Mouse (Mus musculus) WW6 (cell line): ENCODE measurements around the gene Gria2.

ENCODE experiments used
- DNase-seq: peaks from one replicate; pipeline ENCODE4 v3.0.0-alpha.2; 2013; ENCODE audit warnings: low read depth, low spot score

The Gria2 gene

DNA sequence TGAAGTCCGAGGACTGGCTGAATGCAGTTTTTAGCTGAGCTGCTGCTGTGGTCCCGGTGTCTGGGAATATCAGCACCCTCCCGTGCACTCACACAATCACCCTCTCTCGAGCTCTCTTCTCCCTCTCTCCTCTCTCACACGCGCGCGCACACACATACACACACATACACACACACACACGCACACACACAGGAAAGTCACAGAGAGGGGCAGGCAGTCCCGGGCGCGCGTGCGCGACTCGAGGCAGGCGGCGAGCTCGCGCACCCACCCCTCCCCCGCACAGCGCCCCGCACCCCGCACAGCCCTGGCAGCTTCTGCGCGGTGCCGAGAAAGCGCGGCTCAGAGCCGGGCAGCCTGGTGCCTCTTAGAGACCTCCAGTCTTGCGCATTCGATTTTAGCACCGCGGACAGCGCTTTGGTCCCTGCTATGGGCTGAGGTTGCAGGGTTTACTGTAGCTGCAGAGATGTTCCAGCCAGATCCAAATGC, at the start of gene Gria2:
TSS of gene Gria2 (minus strand) at position 240 of the 486 bp plus-strand sequence.
- peak; percentile 55 for DNase-seq

DNA sequence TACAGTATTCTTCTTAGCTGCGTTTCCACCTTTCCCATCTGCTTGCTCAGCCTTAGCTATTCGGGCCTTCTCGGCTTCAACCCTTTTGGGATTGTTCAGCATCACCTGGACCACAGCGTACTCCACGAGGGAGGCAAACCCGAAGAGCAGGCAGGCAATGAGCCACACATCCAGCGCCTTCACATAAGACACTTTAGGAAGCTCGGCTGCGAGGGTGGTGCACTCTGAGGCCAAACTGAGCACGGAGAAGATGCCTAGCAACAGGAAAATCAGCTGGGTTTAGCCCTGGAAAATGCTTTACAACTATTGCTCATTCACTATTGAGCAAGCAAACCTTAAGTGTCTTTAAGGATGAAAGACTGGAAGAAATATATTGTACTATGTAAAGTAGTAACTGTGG, 48.3 kb upstream of the Gria2 start:
- DNase-seq: no peak

DNA sequence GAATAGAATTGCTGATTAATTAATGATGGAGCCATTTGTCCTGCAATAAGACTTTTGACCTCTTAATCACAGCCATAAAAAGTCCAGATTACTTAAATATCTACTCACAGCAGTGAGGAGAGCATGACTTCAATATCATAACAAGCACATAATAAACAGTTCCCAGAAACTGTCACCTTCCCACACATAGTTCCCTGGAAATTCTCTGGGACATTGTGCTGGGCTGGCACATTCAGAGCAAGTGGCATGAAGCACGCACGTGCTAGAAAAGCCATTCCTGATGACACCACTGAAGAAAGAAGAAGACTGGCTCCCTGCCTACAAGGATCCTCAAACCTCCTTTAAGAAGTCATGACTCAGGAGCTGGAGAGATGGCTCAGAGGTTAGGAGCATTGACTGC, 43.0 kb upstream of the Gria2 start:
- no peak for DNase-seq

DNA sequence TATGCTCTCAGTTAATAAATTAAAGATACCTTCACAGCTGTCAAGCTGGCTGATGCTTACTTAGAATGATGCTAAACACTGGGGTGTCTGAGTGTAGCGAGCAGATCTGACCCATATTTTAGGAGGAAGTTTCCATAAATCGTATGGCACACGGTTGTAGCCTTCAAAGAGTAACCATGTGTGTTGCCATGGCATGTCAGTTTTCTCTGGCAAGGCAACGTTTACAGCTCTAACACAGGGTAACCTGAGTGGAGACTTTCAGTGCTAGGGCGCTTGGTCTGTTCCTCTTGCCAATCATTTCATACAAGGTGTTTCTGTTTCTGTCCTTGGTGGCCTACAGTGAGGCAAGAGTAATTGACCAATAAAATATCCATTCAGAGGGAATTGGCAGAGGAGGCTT, 37.2 kb upstream of the Gria2 start:
- no peak for DNase-seq

DNA sequence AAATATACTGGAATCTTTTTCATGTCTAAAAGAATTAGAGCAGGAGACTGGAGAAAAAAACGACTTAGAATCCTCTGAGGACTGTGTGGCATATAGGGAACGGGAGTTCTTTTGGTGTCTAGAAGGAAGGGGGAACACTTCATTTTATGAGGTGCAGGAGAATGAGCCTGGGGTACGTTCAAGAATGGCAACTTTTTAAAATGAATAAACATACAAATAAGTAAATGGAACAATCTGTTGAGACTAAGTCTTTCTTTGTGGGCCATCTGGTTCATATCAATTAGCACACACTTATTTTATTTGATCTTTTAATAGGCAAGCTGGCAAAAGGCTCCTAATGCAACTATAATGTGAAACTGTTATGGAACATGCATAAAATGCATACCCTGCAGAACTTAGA, 34.9 kb upstream of the Gria2 start:
- DNase-seq: no peak

DNA sequence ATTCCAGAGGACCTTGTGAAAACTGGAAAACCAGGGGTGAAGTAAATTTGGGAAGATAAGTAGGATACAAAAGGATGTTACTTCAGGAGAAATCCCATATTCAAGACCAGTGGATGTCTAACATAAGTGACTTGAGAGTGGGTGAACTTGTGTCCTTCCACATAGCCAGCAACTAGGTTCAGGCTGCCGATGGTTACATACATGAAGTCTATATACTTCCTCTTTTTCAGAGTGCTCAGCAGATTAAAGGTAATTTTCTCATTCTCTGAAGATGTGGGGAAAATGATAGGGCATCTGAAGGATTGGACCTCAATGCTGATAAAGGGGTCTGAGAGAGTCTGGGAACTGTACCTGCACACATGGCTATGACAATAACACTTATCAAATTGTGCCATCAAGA, 21.3 kb upstream of the Gria2 start:
- no peak for DNase-seq

DNA sequence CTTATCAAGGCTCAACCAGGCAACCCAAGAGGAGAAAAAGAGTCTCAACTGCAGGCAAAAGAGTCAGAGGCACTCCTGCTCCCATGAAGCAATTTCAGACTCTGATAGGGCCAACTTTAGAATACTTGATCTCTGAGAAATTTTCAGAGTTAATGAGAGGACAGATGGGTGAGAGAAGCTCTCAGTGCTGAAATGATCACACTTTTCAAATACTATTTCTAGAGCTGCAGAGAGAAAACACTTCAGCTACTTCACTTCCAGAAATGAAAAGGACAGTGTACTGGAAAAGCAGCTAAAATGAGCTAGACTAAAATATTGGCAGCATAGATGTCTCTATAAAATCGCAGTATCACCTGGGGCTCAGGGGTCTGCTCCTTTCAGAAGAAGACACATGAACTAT, 16.0 kb upstream of the Gria2 start:
- DNase-seq: no peak

DNA sequence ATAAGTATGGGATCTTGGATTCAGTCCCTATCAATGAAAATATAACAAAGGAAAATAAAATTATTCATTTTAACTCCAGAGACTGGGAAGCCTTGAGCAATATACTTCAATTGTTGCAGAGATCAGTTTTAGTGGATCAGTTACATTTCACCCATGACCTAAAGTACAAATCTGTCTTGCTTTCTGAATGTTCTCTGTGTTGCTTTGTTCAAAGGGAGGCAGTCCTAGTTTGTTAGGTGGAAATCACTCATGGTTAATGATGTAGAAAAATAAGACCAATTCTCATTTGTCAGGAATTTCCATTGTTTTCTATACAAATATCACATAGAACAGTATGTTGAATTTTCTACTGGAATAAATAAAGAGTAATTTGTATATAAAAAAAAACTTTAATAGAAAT, 11.1 kb upstream of the Gria2 start:
- no peak for DNase-seq

DNA sequence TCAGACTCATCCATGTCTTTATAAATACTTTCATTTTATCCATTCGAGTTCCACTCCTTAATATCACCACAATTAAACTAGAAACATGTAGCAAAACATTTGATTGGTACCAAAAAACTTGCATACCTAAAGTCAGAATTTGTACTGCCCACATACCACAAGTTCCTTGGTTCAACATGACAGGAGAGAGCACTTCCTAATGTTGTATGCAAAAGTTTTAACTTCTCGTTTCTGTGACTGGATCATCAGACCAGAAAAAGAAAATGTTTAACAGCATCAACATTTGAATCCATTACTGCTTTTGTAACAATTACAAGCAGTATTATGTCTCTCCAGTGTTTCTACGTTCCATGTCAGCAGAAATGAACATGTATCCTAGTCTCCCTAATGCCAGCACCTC, 9.6 kb upstream of the Gria2 start:
- DNase-seq: no peak

DNA sequence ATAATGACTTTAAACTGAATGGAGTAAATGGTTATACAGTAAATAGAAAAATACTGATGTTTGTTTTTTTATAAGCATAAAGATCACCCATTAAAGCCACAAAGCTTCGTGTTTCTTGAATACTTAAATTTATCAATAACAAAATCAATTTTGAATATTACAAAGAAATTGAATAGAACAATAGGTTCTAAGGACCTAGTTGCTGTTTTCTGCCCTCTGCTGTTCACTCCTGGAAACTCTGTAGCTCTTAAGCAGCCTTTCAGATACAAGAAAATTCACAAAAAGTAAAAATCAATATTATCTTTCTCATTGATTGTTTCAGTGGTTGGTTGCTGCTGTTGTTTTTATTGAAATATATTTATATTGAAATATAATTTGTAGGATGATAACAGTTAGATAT, 2.7 kb upstream of the Gria2 start:
- DNase-seq: no peak

DNA sequence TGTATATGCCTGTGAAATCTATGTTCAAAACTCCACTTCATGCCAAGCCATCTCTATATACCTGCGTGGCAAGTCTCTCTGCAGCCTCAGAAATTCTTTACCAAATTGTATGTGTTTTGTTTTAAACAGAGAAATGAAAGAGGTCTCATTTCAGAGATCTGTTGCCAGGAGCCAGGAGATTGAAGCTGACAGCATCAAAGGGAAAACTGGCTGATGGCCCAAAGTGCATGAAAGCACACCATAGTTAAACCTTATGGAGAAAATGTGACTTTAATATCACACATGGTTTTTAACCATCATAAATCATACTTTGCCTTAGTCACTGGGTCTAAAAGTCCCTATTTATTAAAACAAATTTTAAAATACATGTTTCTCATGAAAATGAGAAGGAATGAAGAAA, 1.2 kb upstream of the Gria2 start:
- DNase-seq: no peak

DNA sequence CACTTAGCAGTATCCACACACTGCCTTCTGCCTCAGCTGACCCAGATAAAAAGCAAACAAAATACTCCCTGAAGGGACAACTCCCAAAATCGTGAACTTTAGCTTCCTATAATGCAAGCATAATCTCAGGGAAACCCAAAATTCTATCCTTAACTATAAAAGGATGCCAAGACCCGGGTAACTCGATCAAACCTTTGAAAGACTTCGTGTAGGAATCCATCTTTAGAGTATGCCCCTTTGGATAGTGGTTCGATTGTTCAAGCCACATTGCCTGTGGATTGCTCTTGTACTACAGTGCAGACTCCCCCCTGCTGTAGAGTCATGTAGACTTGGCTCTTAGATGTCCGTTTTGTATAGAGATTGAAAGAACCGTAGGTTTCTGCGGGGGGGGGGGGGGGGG, 576 bp upstream of the Gria2 start:
- no peak for DNase-seq

DNA sequence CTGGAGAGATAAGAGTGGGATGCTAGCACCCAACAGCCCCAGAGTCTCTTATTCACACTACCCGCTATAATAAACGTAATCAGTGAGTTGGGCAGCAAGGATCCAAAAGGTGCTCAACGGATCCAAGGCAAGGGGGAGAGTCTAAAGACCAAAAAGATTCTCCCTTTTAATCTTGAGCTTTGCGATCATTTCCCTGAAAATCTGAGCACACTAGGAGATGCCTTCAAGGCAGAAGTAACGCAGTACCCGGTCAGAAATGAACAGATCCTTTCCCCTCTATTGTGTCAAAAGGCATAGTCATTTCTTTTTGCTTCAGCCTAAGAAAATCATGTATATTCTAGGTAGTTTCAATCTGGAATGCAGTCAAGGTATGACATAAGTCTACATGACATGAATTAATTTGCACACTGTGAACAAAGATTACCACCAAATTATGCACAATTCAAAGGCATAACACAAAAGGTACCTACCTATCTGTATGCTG, 766 bp downstream of the Gria2 start:
- no peak for DNase-seq

DNA sequence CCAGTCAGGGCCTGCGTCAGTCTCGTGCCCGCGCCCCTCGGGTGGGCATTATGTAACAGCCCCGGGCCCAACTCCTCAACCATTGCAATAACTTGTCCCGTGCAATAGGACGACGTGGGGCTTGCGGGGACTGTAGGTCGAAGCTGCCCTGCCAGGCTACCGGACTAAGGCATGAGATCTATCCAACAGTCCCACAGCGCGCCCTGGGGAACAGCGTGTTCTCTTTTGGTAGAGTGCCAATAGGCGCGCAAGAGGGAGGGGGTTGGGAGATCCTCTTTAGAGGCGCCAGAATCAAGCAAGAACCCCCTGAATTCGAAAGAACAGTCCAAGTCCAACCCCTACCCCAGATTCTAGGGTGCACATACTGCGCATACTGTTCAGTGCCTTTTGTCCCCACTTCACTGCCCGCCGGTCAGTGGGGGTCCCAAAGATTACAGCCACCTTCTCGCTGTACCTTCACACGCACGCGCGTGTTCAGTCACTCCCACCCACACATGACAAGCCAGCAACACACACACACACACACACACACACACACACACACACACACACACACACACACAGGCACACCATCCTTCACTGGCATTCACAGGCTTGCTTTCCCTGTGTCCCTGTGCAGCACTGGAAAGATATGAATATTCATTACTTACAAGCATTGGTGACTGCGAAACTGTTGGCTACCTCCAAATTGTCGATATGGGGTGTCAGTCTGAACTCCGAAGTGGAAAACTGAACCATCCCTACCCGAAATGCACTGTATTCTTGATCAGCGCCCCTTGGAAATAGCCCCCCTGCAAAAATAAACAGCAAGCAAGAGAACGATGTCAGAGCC, 1.4 kb downstream of the Gria2 start:
- no peak for DNase-seq

DNA sequence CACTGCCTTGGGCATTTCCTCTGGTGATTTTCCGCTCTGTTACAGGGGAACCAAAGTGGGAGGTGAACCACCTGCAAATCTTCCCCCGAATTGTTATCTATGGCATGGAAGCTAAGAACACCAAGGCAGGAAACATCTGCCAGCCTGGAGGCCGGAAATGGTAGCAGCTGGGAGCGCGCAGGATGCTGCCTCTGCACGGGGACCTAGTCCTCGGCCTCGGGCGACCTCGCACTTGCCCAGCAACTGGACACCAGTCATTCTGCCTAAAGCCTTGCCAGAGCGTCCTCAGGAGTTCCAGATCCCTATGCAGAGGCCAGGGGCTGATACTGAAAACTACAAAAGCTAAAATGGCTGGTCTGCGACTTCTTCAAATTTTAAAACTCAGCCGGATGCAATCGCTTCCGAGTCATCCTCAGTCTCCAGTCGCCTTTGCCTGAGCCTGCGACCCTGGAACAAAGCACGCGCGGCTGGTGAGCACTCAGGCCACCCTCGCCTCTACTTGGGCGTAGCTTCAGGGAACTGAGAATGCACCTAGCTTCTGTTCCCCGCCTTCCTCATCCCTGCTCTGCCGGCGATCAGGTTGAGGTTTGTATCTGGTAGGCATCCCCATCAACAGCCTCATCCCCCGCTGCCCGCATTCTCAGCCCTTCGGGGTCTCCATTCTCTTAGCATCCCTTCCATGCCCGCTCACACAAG, 2.2 kb downstream of the Gria2 start:
- no peak for DNase-seq

DNA sequence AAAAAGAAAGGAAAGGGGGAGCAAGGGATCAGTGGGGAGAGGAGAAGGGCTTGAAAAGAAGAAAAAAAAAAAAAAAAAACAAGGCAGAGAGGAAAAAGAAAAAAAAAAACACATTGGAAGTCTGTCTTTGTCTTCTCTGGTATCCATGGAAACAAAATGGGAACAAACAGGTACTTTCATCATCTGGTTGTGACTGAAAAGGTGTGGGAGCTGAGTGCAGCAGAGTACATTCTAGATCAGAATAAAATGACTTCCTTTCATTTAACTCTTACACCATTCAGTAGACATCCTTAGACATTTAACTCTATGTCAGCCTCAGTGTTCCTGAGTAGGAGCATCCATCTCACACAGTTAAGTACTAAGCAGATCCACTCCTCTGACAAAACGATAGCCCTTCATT, 4.7 kb downstream of the Gria2 start:
- no peak for DNase-seq

DNA sequence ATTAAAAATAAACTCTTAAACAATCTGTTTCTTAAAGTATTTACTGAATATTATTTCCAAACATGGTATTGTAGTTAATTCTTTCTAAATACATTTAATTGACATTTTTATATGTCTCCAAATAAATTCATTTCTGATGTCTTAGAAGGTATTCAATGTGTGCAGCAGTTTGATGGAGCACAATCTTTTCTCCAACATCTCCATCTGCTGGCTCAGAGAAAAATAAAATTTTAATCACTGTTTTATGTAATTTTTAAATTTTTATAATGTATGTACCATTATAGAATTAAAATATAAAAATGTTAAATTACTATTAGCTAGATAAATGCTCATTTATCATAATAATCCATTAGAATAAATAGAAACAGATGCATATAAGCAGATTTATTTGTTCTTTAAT, 5.9 kb downstream of the Gria2 start:
- DNase-seq: no peak

DNA sequence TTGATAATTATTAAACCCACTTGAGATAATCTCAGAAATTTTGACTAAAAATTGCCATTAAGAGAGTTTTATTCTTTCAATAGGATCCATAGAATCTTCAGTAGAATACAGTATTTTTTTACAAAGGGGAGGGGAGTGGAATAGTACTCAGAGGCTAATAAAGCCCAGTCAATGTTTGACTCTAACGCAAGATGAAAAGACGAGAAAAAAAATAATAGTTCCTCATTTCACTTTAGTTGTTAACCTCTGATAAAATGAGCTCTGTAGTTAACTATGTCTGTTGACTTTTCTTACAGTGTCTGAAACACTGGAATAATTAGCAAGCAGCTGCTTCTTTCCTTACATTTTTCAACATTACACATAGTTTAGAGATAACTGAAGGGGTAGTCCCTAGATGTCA, 7.4 kb downstream of the Gria2 start:
- no peak for DNase-seq

DNA sequence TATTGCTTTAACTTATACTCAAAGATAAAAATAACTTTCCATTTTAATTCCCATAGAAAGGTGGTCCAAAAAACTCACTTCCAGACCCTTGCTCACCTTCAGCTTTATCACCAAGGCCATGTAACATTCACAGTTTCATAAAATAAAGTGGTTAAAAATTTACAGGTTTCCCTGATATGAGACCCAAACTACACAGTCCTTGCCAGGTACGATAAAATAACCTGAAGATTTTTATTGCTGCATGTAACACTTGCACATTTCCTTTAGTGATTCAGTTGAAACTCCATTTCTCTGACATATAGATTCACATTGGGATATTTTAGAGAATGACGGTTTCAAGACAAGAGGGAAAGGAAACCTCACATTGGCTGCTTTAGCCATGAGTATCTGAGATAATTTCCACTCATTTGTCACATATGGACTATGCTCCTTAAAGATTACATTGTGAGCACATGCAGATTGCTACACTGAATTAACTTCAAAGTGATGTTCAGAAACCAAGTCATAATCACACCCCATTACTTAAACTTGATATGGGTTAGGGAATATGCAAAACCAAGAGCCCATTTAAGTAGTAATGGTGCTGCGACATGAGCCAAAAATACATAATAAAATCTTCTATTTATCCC, 15.4 kb downstream of the Gria2 start:
- no peak for DNase-seq

DNA sequence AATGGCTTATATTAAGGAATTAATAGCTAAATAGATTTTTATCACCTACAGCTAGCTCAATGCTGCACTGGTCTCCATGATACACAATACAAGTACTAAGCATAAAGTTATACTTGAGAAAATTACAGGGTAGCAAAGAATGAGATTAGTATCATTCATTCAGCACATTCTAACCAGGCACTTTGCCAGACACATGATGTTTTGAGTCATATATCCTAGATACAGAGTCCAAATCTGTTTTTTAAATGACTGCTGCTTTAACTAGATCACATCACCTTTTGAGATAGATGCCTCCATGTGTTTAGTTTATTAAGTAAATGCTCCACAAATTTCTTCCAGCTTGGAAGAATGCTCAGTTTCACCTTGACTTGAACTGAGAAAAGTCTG, 21.5 kb downstream of the Gria2 start:
- no peak for DNase-seq

DNA sequence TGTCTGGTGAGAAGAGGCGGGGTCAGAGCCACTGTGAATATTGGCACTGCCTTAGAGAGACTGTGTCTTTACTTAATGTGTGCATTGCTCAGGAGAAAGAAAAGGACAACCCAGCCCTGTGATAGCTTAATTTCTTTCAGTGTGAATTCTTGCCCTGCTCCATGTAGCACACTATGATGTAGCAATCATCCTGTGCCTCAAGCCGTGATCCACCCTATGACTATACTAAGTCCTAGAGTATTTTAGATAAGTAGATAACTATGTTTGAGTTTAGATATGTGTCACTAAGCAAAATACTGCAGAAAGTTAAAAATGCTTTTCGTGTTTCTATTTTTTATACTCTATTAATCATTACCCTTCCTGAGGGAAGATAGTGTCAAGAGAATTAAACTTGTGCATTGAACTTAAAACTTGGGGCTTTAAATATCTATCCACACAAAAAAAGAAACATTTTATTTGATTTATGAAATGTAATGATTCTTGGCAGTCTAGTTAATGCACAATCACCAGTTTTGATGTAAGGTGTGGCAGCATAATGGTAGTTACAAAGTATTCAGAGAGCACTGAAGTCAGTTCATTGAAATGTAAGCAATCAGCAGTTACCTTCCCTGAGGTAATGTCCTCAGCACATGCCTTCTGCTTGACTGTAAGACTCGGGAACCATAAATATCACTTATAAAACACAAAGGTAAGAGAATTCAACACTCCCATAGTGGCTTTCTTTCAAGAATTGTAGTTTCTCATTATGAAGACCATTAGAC, 22.1 kb downstream of the Gria2 start:
- no peak for DNase-seq

DNA sequence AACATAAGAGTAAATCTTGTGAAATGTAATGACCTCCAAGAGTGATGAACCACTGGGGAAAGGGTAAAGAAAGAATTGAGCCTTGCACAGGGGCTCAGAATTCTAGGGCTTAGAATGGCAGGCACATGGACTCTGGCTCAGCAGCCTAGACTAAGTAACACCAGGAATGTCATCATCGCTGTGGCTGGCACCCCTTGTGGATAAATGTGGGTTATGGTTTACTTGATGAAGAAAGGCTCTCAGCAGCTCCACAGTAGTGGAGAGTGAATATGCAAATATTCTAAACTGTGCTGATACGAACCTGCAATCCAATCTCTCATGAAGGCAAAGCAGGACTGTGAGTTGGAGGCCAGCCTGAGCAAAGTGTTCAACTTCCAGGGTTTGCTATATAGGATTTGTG, 26.0 kb downstream of the Gria2 start:
- no peak for DNase-seq
